Mouse (Mus musculus): ENCODE results near the gene Pla2g4a.

Pla2g4a gene

DNA sequence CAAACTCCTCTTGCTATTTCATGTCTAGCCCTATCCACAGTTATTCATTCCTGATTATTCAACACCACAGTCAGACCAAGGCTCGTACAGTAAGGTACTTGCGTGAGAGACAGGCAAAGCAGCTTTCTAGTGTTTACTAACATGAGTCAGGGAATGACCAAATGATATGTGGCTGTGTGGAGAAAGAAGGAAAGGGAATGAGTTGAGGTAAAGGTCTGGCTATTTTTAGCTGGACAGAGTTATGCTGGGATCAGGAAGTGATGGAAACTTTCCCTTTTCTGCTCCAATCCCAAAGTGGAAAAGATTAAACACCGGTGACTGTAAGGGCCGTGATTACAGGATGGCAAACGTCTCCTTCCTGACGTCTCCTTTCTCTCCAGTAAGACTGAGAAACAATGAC is 114.4 kb downstream of the Pla2g4a start:
- 69% methylated on average over 6 of the region's 6 CpGs for WGBS

DNA sequence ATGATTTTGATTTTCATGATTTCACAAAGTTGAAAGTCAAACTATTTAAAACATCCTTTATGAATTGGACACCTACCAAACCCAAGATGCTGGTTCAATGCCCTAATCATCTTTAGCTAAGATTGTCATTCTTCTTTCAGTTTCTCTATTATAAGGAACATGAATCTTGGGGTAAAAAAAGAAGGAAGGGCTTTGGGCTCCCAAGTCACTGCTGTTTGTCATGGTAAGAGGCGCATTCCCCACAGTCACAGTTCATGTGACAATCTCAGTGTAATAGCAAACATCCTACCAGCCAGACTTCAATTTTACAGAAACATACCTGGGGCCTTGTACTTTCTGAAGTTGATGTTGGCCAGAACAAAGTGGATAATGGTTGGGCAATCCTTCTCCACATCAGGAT is 119.2 kb downstream of the Pla2g4a start:
- 89% methylated on average over 1 of the region's 1 CpGs for WGBS

- 79% methylated on average over 4 of the region's 4 CpGs for WGBS
Observed at GRCm38 (mm10) chr1:149840961-149841416, 120.1 kb downstream of the Pla2g4a start.

DNA sequence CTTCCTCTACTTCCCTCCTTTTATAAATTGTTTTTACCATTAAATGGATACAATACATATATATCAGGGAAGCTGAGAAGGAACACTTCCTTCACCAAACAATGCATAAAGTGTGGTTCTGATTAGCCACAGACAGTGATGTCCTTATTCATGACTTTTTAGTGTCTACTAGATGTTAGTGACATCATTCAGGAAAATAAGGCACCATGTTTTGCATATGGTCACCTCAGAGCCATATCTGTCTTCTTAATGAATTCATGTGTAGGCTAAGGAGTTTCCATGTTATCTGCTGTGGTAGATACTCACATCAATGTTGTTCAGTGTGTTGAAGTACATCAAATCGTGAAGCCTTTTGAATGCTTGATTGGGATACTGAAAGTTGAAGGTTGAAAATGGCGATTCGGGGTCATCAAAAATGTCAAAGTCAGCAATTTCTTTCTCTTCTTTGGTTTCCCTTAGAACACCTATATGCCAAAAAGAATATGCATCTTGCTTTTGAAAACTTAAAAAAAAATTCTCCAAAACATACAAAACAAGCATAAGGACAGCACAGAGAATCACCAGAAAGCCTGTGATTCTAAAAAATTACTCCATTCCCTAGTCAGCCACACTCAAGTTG is 120.7 kb downstream of the Pla2g4a start:
- WGBS: 96% methylated on average over 3 of the region's 3 CpGs

- 91% methylated on average over 3 of the region's 3 CpGs for WGBS
Observed at GRCm38 (mm10) chr1:149836496-149836895, 124.6 kb downstream of the Pla2g4a start.

- WGBS: 80% methylated on average over 2 of the region's 2 CpGs
Observed at GRCm38 (mm10) chr1:149833876-149834275, 127.2 kb downstream of the Pla2g4a start.

DNA sequence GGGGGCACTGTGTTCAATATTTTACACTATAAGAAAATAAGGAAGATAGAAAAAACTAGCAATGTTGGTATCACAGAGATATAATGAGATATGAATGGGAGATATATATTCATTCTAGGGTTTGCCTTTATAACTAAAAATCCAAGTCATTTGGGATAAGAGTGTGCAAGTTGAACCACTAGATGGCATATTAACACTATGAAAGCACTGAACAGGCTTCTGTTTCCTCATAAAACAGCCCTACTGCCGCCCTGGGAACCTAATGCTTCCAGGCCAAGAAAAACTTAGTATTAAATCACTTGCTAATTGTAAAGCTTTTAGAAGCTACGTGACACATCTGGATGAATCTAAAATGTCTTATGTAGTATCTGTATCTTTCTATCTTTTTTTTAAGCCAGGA is 128.1 kb downstream of the Pla2g4a start:
- 7% methylated on average over 2 of the region's 2 CpGs for WGBS

- 69% methylated on average over 1 of the region's 1 CpGs for WGBS
Observed at GRCm38 (mm10) chr1:149832514-149832913, 128.6 kb downstream of the Pla2g4a start.

GRCm38 (mm10) chr1:149831100-149831499 is 130.0 kb downstream of the Pla2g4a start:
- 84% methylated on average over 1 of the region's 1 CpGs for WGBS

DNA sequence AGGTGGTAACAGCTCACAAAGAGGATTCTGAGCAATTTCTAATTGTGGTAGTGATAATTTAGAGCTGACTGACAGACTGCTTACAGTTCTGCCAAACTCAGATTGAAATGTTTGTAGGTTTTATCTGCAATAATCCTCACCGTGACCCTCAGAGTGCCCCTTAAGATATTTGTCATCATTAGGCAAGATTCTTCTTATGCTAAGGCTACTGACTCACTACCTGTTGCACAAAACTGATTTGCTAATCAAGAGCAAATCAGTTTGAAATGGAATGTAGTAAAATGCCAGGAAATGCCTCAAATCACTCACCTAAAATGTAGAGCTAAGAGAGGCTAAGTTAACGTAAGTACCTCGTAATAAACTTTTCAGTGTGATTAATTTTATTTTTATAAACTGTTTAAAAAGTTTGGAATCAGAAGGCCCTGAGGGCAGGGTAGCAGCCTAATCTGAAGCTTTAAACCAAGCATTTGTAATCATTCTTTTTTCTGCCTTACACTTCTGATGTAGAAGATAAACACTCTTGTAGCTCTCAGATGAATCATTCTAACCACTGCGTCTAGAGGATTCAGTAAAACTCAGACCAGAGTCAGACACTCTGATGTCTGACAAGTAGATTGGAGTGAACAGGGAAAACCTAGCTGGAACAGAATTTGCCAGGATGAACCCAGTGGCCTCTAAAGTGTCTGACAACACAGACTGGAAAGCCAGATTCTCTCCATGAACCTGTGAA is 147.3 kb downstream of the Pla2g4a start:
- WGBS: 89% methylated on average over 4 of the region's 4 CpGs

DNA sequence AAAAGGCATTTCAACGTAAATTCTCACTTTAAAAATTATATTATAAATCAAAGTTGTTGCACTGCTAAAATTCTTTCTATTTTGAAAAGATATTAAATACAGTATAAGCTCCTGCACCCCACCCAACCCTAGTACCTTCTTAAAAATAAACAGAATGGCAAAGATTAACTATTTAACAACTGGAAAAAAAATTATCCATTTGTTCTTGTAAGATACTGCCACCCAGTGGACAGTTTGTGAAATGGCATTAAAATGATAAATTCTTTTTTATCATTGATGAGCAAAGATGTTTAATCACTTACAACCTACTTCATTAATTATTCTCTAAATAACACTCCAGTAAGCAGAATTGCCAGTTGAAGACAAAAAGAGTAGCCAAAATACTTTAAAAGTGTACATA is 151.6 kb downstream of the Pla2g4a start:
- WGBS: 44% methylated on average over 1 of the region's 1 CpGs
